Mouse (Mus musculus): ENCODE results near the gene Pla2g10. TPM values are rescaled to one million over a fixed set of nuclear protein-coding genes. Genes with fewer than 3 reads are reported as not detected.

Gene Pla2g10
- polyA plus RNA-seq, 1 experiment: 0.58 TPM

- Histone ChIP-seq H3K36me3 (ENCODE audit: control insufficient read depth, insufficient read depth, low read length) (no peaks in the 10 kb centered on the region), H3K27ac (ENCODE audit: insufficient read depth, low read depth, low read length) (no peak overlapping the region), H3K4me1 (ENCODE audit: control insufficient read depth, insufficient read depth, low read length) (no peaks in the 10 kb centered on the region), H3K4me3 (ENCODE audit: insufficient read depth, low read depth, low read length) (no peak overlapping the region), H3K27me3 (replicated peaks; ENCODE audit: control insufficient read depth, insufficient read depth, low read length) (no peaks in the 10 kb centered on the region)
- TF ChIP-seq POLR2A (IDR thresholded peaks at IDR 0.05; ENCODE audit: low read depth, low read length): no peak
- TF ChIP-seq CTCF (conservative IDR thresholded peaks at IDR 0.05; ENCODE audit: insufficient read depth, insufficient read length, low read depth, low read length): no peak
- 94% methylated on average over 5 of the region's 5 CpGs for WGBS
- DNase-seq: no peak
Measured at GRCm38 (mm10) chr16:13727811-13728335, 2.9 kb downstream of the Pla2g10 start.

GRCm38 (mm10) chr16:13722937-13723336, 7.8 kb downstream of the Pla2g10 start:
- DNase-seq: peak; percentile 48
- Histone ChIP-seq H3K4me1 (ENCODE audit: control insufficient read depth, insufficient read depth, low read length) (no peaks in the 10 kb centered on the region), H3K4me3 (ENCODE audit: insufficient read depth, low read depth, low read length) (no peak overlapping the region), H3K27me3 (replicated peaks; ENCODE audit: control insufficient read depth, insufficient read depth, low read length) (no peaks in the 10 kb centered on the region), H3K27ac (ENCODE audit: insufficient read depth, low read depth, low read length) (no peak overlapping the region), H3K36me3 (ENCODE audit: control insufficient read depth, insufficient read depth, low read length) (no peaks in the 10 kb centered on the region)
- TF ChIP-seq POLR2A (IDR thresholded peaks at IDR 0.05; ENCODE audit: low read depth, low read length) (no peak), CTCF (conservative IDR thresholded peaks at IDR 0.05; ENCODE audit: insufficient read depth, insufficient read length, low read depth, low read length) (no peak)
- 27% methylated on average over 10 of the region's 10 CpGs for WGBS

GRCm38 (mm10) chr16:13716821-13717553, 13.8 kb downstream of the Pla2g10 start:
- TF ChIP-seq CTCF (conservative IDR thresholded peaks at IDR 0.05; ENCODE audit: insufficient read depth, insufficient read length, low read depth, low read length) (no peak), POLR2A (IDR thresholded peaks at IDR 0.05; ENCODE audit: low read depth, low read length) (no peak)
- Histone ChIP-seq H3K27me3 (replicated peaks; ENCODE audit: control insufficient read depth, insufficient read depth, low read length) (no peaks in the 10 kb centered on the region), H3K27ac (ENCODE audit: insufficient read depth, low read depth, low read length) (no peak overlapping the region), H3K36me3 (ENCODE audit: control insufficient read depth, insufficient read depth, low read length) (no peaks in the 10 kb centered on the region), H3K4me1 (ENCODE audit: control insufficient read depth, insufficient read depth, low read length) (no peaks in the 10 kb centered on the region), H3K4me3 (ENCODE audit: insufficient read depth, low read depth, low read length) (no peak overlapping the region)
- 89% methylated on average over 2 of the region's 2 CpGs for WGBS
- DNase-seq: no peak

DNA sequence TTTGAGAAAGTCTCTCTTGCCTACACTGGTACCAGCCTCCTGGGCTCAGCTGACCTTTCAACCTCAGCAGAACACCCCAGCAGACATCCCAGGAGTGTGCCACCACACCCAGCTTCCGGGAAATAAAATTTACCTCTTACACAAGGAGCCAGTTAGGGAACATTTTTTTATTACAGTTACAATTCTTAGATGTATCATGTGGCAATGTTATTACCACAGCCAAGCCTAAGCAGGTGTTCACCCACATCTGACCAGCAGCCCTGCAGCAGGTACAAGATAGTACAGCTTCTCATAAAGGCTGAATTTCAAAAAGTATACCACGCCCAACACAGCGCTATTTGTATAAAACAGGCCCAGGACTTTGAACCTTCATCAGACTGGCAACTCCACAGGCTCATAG, 15.9 kb downstream of the Pla2g10 start:
- Histone ChIP-seq H3K4me3 (ENCODE audit: insufficient read depth, low read depth, low read length) (no peak overlapping the region), H3K27ac (ENCODE audit: insufficient read depth, low read depth, low read length) (no peak overlapping the region), H3K36me3 (ENCODE audit: control insufficient read depth, insufficient read depth, low read length) (no peaks in the 10 kb centered on the region), H3K27me3 (replicated peaks; ENCODE audit: control insufficient read depth, insufficient read depth, low read length) (no peaks in the 10 kb centered on the region), H3K4me1 (ENCODE audit: control insufficient read depth, insufficient read depth, low read length) (no peaks in the 10 kb centered on the region)
- WGBS: 67% methylated on average over 3 of the region's 3 CpGs
- TF ChIP-seq CTCF (conservative IDR thresholded peaks at IDR 0.05; ENCODE audit: insufficient read depth, insufficient read length, low read depth, low read length) (no peak), POLR2A (IDR thresholded peaks at IDR 0.05; ENCODE audit: low read depth, low read length) (no peak)
- peak; percentile 20 for DNase-seq

GRCm38 (mm10) chr16:13704676-13705075, 26.1 kb downstream of the Pla2g10 start:
- DNase-seq: no peak
- Histone ChIP-seq H3K36me3 (ENCODE audit: control insufficient read depth, insufficient read depth, low read length) (peaks cover 6% of the 10 kb centered on the region), H3K27me3 (replicated peaks; ENCODE audit: control insufficient read depth, insufficient read depth, low read length) (no peaks in the 10 kb centered on the region), H3K27ac (ENCODE audit: insufficient read depth, low read depth, low read length) (no peak overlapping the region), H3K4me1 (ENCODE audit: control insufficient read depth, insufficient read depth, low read length) (no peaks in the 10 kb centered on the region), H3K4me3 (ENCODE audit: insufficient read depth, low read depth, low read length) (no peak overlapping the region)
- TF ChIP-seq CTCF (conservative IDR thresholded peaks at IDR 0.05; ENCODE audit: insufficient read depth, insufficient read length, low read depth, low read length) (no peak), POLR2A (IDR thresholded peaks at IDR 0.05; ENCODE audit: low read depth, low read length) (no peak)
- WGBS: 96% methylated on average over 10 of the region's 10 CpGs

- TF ChIP-seq CTCF (conservative IDR thresholded peaks at IDR 0.05; ENCODE audit: insufficient read depth, insufficient read length, low read depth, low read length): no peak
- no peak for TF ChIP-seq POLR2A (IDR thresholded peaks at IDR 0.05; ENCODE audit: low read depth, low read length)
- Histone ChIP-seq H3K4me3 (ENCODE audit: insufficient read depth, low read depth, low read length) (no peak overlapping the region), H3K27ac (ENCODE audit: insufficient read depth, low read depth, low read length) (no peak overlapping the region), H3K27me3 (replicated peaks; ENCODE audit: control insufficient read depth, insufficient read depth, low read length) (no peaks in the 10 kb centered on the region), H3K4me1 (ENCODE audit: control insufficient read depth, insufficient read depth, low read length) (no peaks in the 10 kb centered on the region), H3K36me3 (ENCODE audit: control insufficient read depth, insufficient read depth, low read length) (peaks cover 10% of the 10 kb centered on the region)
- peak; percentile 13 for DNase-seq
- 97% methylated on average over 7 of the region's 7 CpGs for WGBS
Measured at GRCm38 (mm10) chr16:13702184-13702583, 28.6 kb downstream of the Pla2g10 start.

DNA sequence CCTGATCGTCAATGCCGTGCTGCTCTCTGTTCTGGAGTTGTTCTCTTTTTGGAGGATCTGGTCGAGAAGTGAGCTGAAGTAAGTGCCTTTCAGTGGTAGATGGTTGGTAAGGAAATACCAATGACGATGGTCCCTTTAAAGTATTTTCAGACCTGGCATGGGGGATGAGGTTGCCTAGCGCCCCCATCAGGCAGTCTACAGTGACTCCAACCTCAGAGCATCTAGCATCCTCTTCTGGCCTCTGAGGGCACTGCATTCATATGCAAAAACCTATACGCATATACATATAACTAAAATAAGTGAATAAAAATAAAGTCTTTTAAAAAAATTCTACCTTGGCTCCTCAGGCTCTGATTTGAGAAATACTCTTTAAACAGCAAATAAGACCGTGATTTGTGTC, 31.8 kb downstream of the Pla2g10 start:
- no peak overlapping the region for H3K27ac ChIP-seq (ENCODE audit: insufficient read depth, low read depth, low read length)
- TF ChIP-seq POLR2A (IDR thresholded peaks at IDR 0.05; ENCODE audit: low read depth, low read length): no peak
- TF ChIP-seq CTCF (conservative IDR thresholded peaks at IDR 0.05; ENCODE audit: insufficient read depth, insufficient read length, low read depth, low read length): peak; percentile 46
- DNase-seq: no peak
- H3K27me3 ChIP-seq (replicated peaks; ENCODE audit: control insufficient read depth, insufficient read depth, low read length): no peaks in the 10 kb centered on the region
- WGBS: 89% methylated on average over 7 of the region's 7 CpGs
- H3K4me3 ChIP-seq (ENCODE audit: insufficient read depth, low read depth, low read length): no peak overlapping the region
- peaks cover 10% of the 10 kb centered on the region for H3K36me3 ChIP-seq (ENCODE audit: control insufficient read depth, insufficient read depth, low read length)
- H3K4me1 ChIP-seq (ENCODE audit: control insufficient read depth, insufficient read depth, low read length): no peaks in the 10 kb centered on the region
